Mouse (Mus musculus) 3134 (cell line): ENCODE data around the gene Il17rd.
A peak's percentile ranks its signal among the peaks of the same experiment; 100 is the strongest.

Source experiments
- DNase-seq: peaks from one replicate; pipeline ENCODE4 v3.0.0-alpha.2; 2011; ENCODE audit warnings: low spot score; ENCODE audit not compliant: insufficient read length; ENCODE audit errors: extremely low read depth

The Il17rd gene

GRCm38 (mm10) chr14:27085471-27085870 is 46.7 kb downstream of the Il17rd start:
- no peak for DNase-seq

DNA sequence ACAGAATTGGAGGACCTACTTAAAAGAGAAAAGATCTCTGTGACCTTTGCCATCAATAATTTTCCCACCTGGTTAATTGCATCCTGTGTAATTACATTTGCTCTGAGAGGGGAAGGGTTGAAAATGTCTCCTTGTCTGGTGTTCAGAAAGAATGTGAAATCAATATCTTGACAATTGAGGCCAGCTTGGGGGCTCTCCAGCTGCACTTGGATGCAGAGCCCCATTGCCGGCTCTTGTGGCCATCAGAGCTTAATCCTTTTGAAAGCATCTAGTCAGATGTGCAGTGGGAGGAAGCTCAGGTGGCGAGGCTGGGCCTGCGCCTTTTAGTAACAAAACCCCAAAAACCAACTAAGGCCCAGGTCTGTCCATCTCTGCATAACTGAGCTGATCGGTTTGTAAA is 47.3 kb downstream of the Il17rd start:
- no peak for DNase-seq

DNA sequence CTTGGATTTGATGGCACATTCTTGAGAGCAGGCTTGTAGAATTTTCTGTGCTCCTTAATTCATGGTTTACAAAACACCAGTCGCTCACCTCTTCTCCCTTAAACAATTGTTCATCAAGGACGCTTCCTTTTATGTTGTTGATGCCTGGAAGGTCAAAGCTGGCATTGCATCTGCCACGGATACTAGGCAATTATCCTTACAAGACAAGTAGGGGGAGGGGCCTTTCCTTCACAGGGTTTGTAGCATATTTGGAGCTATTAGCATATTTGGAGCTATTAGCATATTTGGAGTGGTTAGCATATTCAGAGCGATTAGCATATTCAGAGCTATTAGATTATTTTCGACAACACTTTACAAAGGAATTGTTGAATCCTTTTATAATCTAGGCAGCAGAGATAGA is 55.5 kb downstream of the Il17rd start:
- DNase-seq: no peak

- no peak for DNase-seq
Observed at GRCm38 (mm10) chr14:27096133-27096532, 57.4 kb downstream of the Il17rd start.

- DNase-seq: peak; percentile 16
Observed at GRCm38 (mm10) chr14:27096779-27097178, 58.0 kb downstream of the Il17rd start.

DNA sequence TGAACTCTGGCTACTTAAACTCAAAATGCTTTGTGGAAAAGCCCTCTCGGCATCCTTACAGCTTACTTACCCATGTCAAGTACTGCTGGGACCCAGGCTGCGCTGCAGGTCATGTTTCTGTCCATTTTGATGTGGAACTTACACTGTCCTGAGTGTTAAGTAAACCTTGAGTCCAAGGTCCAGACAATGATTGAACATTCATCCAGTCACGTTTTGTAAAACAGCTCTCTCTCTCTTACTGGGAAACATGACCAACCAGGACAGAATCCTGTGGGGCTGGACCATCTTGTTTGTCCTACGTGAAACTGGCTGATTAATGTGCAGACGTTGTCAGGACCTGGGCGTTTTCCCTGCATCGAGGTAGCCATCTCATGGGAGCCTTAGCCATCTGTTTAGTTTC is 63.0 kb downstream of the Il17rd start:
- DNase-seq: no peak

DNA sequence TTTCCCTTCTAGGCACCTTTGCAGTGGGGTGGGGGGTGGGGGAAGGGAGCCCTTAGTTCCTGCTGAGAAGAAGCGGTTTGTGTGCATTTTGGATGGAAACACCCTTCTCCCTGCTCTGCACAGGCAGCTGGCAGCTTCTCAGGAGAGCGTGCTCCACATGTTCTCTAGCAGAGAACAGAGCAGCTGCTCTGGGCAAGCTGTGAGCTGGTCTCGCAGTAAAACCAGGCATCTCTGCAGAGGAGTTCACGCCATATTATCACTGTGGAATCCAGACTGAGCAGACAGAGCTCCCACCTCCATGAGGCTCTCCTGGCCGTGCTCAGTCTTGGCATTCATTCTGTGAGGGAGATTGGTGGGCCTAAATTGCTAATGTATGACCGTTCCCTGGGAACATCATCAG is 64.0 kb downstream of the Il17rd start:
- DNase-seq: no peak

GRCm38 (mm10) chr14:27105731-27106457 is 67.2 kb downstream of the Il17rd start:
- no peak for DNase-seq

DNA sequence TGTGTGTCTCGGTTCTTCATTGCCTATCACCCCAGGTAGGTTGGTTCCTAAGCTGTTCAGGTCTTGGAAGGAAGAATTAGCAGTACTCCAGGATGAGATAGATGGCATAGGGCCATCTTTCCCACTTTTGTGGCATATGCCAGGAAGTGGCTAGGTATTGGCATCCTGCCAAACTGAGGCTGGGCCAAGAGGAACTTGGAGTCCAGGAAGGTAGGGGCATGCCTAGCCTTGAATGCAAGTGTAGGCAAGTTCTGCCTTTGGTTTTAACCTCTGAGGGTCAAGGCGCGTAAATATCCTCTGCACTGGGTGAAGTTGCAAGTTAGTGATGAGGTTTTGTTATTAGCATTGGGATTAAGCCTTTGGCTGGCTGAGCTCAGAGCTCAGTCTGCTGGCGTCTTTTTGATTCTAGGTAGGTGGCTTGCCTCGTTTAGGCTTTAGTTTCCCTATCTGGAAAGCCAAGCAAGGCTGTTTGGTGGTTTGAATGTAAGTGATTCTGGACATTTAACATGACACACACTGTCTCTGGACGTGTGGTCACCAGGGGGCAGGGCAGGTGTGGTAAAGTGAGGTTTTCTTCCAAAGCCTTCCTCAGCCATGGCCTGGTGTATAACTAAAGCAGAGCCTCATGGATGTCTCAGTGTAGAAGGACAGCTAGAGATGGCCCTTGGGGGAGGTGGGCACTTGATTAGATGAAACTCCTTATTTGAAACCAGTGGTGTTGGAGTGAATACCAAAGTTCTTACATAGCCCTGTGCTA is 70.2 kb downstream of the Il17rd start:
- no peak for DNase-seq

DNA sequence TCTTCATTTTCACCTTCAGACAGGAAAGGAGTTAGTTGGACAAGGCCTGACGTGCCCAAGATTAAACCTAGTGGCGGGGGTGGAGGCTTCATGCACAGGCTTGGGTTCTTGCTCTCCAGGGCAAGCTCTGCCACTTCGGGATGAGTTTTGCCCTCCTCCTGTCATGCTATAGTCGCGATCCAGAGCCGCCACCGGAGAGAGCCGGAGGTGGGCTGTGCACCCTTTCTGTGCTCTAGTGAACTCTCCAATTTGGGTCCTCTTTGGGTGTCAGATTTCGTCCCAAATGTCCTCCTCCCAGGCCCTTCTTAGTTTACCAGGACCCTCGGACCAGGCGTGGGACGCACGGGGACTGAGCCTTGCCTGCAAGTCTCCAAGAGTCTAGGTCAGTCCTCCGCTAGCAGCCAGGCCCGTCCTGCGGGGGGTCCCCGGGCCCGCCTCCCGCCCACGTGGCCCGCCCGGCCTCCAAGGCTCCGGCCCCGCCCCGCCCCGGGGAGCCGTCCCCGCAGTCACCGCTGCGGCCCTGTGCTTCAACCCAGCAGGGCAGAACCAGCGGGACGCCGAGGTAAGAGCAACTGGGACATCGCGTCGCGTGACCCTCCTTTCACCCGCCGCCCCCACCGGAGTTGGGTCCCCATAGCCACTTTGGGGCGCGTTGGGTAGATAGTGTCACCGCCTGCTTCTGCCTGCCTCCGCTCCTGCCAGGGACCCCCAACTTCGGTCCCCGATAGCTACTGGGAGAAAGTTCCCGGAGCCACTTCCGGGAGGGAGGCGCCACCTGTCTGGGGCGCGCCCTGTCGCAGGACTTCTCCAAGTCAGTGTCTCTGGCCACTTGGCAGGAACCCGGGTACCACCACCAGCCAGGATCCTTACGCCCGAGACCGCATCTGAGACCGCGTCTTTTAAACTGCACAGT is 75.9 kb downstream of the Il17rd start, which contains the start of gene Arhgef3:
Gene Arhgef3 (plus strand): TSS at position 538 of the 913 bp plus-strand sequence.
- peak; percentile 91 for DNase-seq

DNA sequence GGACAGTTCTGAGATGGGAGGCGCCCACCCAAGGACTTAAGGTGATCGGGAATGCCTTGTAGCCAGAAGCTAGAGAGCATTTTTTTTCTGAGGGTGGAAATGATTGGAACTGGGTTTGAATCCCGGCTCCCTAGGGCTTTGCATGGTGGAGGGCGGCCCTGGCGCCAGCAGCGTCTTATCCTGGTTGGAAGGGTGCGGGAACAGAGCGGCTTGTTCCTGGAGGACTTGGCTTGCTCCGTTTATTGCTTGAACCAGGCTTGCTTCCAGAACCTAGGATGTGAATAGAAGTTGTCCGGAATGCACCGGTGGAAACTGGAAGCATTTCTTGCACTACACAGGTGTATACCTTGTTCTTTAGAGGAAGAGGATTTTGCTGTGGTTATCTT is 76.5 kb downstream of the Il17rd start:
- DNase-seq: no peak

DNA sequence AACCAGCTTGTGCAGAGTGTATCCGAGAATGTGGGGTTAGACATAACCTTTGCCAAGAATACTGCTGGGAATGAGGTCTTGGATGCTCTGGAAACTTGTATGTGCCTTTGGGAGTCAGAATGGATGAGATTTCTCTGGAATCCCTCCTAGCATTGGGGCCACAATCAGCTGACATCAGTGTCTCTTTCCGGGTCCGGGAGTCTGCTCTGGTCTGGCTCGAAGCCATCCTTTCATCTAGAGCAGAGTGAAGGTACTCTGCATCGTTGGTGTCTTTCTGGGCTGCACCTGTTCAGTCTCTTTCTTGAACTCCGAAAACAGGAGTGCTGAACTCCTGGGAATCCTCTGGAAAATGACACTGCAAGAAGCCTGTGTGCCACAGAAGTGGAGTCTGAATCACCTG is 77.2 kb downstream of the Il17rd start:
- DNase-seq: no peak

GRCm38 (mm10) chr14:27116577-27117165 is 77.9 kb downstream of the Il17rd start:
- no peak for DNase-seq

GRCm38 (mm10) chr14:27118546-27118945 is 79.8 kb downstream of the Il17rd start:
- DNase-seq: no peak

- DNase-seq: no peak
Observed at GRCm38 (mm10) chr14:27122646-27123045, 83.9 kb downstream of the Il17rd start.

GRCm38 (mm10) chr14:27123543-27123942 is 84.8 kb downstream of the Il17rd start:
- DNase-seq: peak; percentile 66

DNA sequence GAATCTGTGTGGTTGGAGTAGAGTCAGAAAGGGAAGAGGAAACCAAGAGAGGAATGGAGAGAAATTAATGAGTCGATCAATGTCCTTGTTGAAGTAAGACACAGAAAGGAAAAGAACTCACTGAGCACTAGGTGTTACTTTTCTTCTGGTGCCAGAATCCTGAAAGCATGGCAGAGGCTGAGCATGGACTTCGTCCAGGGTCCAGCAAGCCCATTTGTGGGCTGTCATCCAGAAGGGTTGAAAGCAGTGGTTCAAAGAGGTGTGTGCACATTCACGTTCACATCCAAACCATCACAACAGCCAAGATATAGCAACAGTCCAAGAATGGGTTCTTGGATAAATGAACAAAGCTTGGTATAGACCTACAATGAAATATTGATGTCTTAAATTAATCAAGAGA is 91.3 kb downstream of the Il17rd start:
- DNase-seq: no peak

GRCm38 (mm10) chr14:27130676-27131075 is 91.9 kb downstream of the Il17rd start:
- DNase-seq: no peak

DNA sequence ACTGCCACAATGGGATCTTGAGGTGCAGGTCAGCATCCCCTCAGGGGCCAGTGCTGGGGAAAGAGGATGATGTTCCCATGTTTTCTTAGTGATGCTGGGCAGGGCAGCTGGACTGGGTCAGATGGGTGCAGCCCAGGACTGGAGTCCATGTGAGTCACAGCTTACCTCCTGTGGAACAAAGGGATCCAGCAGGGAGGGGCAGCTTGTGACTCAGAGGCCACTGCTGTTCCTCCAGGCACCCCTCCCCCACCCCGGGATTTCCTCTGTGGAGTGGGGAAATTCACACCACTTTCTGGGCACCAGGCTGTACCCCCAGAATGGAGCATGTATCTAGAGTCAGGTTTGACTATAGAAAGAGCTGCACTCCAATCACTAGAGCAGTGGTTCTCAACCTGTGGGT is 92.8 kb downstream of the Il17rd start:
- peak; percentile 54 for DNase-seq

GRCm38 (mm10) chr14:27138891-27139290 is 100.2 kb downstream of the Il17rd start:
- DNase-seq: no peak

DNA sequence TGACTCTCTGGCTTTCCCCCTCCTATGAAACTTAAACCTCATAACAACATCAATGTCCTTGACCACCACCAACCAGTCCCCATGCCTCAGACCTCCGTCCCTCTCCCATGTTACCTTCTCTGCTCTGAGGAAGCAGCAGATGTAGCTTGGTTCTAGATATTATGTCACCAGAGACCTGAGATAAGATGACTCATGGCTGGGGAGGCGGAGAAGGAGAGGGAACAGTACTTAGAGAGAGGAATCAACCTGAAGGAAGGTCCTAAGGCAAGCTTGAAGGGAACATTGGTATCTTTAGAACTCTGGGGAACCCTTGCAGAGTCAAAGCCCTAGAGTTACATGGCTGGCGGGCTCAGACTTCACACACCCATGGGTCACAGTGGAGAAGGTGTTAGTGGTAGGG is 101.2 kb downstream of the Il17rd start:
- DNase-seq: no peak
